Mouse (Mus musculus) 3T3-L1 (cell line): ENCODE results near the gene Zfp980.
"Not testable (repeated sequence)": the region's sequence is repeated elsewhere in the genome, so short reads cannot be mapped to it uniquely, and the experiment has no call there.

Experiments used
- DNase-seq: peaks from one replicate; pipeline ENCODE4 v3.0.0-alpha.2; 2015; ENCODE audit warnings: low read depth, low spot score

Zfp980 gene

DNA sequence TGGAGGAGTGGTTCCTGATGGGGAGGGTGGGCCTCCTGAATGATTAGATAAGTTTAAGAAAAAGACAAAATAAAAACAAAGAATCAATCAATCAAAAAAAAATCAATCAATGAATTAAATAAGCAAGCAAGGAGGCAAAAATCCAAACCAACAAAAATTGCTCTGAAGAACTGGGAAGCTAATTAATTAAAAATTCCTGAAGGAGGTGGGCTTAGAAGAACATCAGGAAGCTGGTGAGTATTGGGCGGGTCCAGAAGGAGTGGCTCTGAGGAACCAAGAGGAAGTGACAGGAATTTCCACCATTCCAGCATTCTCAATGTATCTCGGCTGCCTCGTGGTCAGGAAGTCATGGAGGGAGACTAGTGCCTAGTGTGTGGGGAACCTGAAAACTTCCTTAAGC, at the start of gene Zfp980:
Gene Zfp980, plus strand, starts transcription at position 301 of the 400 bp plus-strand sequence.
- not testable (repeated sequence) for DNase-seq

- not testable (repeated sequence) for DNase-seq
These were observed 29.9 kb upstream of the Zfp980 start for GRCm38 (mm10) chr4:145640416-145641185.

DNA sequence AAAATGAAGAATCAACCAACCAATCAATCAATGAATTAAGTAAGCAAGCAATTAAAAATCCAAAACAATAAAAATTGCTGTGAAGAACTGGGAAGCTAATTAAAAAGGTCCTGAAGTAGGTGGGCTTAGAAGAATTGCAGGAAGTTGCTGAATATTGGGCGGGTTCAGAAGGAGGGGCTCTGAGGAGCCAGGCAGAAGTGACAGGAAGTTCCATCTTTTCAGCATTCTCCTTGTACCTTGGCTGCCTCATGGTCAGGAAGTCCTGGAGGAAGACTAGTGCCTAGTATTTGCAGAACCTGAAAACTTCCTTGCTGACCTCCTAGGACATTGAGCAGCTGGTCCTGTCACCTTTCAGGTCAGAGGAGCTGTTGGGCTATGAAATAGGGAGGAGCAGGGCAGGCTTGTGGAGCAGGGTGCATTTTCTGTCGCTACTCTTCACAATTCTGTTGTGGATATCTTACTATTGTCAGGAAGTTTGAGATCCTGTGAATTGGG, 3.8 kb downstream of the Zfp980 start:
- not testable (repeated sequence) for DNase-seq

DNA sequence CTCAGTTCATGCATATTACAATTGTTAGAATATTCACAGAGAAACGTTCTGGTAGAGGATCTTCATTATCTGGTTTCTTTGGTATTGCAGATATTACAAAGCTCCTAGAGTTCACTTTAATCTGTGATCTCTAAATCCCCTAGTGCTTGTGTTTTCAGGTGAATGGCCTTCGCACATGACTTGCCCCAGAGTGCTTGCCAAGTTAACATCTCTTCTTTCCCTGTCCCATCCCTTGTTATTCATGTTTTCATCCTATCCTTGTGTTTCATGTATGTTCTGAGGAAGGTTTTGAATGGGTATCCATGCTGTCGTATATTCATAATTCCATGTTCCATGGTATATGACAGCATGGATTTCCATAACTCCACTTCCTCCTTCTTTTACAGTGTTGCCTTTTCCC, 9.7 kb downstream of the Zfp980 start:
- not testable (repeated sequence) for DNase-seq

GRCm38 (mm10) chr4:145680672-145681387, 10.3 kb downstream of the Zfp980 start:
- DNase-seq = not testable (repeated sequence)

DNA sequence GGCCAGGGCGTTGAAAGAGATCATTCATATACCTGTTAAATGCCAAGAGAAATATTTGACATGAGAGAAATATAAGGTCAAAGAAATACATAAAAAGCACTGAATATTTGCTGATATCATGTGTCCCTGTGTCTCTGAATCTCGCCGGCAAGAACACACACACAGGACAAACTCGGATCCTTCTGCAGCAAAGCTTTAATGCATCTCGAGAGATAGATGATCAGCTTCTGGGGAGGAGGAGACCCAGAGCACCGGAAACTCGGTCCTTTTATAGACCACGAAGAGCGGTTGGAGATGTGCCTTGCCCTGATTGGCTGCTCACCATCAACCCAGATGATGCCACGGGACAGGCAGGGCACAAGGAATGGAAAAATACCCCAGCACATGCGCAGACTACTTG, 11.5 kb downstream of the Zfp980 start:
- not testable (repeated sequence) for DNase-seq

GRCm38 (mm10) chr4:145683024-145683766, 12.7 kb downstream of the Zfp980 start:
- not testable (repeated sequence) for DNase-seq

DNA sequence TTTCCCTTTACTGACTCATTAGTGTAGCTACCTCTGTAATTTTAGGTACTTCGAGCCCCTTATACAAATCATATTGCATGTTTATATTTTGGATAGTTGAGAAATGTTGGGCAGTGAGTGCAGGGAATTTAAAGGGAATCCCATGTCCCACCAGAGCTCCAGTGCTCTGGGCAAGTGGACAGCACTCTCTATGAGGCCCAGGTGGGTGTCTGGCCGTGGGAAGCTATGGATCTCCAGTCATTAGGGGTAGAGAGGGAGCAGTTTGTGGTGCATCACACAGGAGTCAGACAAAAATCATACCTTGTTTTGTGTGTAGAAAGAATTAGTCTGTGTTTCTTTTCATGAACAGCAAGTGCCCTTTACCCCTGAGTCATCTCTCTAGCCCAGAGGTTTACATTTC, 15.6 kb downstream of the Zfp980 start:
- not testable (repeated sequence) for DNase-seq

GRCm38 (mm10) chr4:145744935-145745644, 74.6 kb downstream of the Zfp980 start:
- DNase-seq = not testable (repeated sequence)

- DNase-seq = not testable (repeated sequence)
These were observed 75.1 kb downstream of the Zfp980 start for GRCm38 (mm10) chr4:145745645-145745991.
